Mouse (Mus musculus) bone marrow macrophage, adult 2 months (primary cell): Measurements from ENCODE around the gene Gramd1a. TPM values are rescaled to one million over a fixed set of nuclear protein-coding genes. Genes with fewer than 3 reads are reported as not detected.
A peak's percentile ranks its signal among the peaks of the same experiment; 100 is the strongest.

Experiments
- H3K27ac ChIP-seq: 2 replicates; pipeline ENCODE4 v1.5.1; 2012; ENCODE audit warnings: low read depth, low read length; ENCODE audit not compliant: insufficient read depth
- H3K4me1 ChIP-seq: 2 replicates; pipeline ENCODE4 v1.6.1; 2012; ENCODE audit warnings: low read length; ENCODE audit not compliant: control insufficient read depth, insufficient read depth
- H3K4me3 ChIP-seq: 2 replicates; pipeline ENCODE4 v1.5.1; 2012; ENCODE audit warnings: mild to moderate bottlenecking, low read length, moderate library complexity; ENCODE audit not compliant: insufficient read depth
- CTCF ChIP-seq: IDR thresholded peaks from 2 replicates; pipeline ENCODE4 v1.5.1; 2012; ENCODE audit warnings: low read depth, mild to moderate bottlenecking, low read length, moderate library complexity
- POLR2A ChIP-seq: IDR thresholded peaks from 2 replicates; pipeline ENCODE4 v1.6.1; 2012; ENCODE audit warnings: mild to moderate bottlenecking, low read depth, low read length, borderline replicate concordance
- polyA plus RNA-seq: library from polyadenylated mRNA; stranded (reverse); fragments of >200 nt; gene quantifications from 2 replicates; pipeline ENCODE4 v1.2.4, GENCODE M21; 2012; ENCODE audit not compliant: missing spikeins, insufficient read depth, insufficient read length

The Gramd1a gene
- polyA plus RNA-seq, 1 experiment, result 99.3 TPM

DNA sequence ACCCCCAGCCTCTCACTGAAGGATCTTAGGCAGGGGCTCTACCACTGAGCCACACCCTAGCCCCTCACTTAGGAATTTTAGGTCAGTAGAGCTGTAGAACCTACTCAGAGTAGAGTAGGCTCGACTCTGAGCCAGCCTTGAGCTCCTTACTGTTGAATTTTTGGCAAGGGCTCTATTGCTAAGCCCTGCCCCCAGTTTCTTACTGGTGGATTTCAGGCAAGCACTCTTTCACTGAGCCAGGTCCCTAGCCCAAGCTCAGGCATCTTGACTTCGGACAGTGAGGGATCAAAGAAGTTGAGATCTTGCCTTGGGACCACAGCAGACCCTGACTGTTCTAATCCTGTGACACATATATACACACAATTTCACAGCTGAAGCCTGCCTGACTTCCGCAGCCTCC lies 32.0 kb downstream of the Gramd1a start:
- TF ChIP-seq POLR2A, result no peak
- TF ChIP-seq CTCF, result no peak
- Histone ChIP-seq H3K4me1 (peaks cover 3% of the 10 kb centered on the region), H3K27ac (no peak overlapping the region), H3K4me3 (no peak overlapping the region)

GRCm38 (mm10) chr7:31122641-31123631 lies 32.8 kb downstream of the Gramd1a start:
- H3K4me1 ChIP-seq, result peaks cover 3% of the 10 kb centered on the region

GRCm38 (mm10) chr7:31119556-31119955 lies 36.1 kb downstream of the Gramd1a start:
- Histone ChIP-seq H3K27ac (no peak overlapping the region), H3K4me3 (no peak overlapping the region), H3K4me1 (no peaks in the 10 kb centered on the region)
- no peak for TF ChIP-seq CTCF
- TF ChIP-seq POLR2A, result no peak

More at GRCm38 (mm10) chr7:31122641-31123631, 32.8 kb downstream of the Gramd1a start:
- TF ChIP-seq CTCF, result no peak
- TF ChIP-seq POLR2A, result no peak
- H3K4me3 ChIP-seq, result no peak overlapping the region
- no peak overlapping the region for H3K27ac ChIP-seq

DNA sequence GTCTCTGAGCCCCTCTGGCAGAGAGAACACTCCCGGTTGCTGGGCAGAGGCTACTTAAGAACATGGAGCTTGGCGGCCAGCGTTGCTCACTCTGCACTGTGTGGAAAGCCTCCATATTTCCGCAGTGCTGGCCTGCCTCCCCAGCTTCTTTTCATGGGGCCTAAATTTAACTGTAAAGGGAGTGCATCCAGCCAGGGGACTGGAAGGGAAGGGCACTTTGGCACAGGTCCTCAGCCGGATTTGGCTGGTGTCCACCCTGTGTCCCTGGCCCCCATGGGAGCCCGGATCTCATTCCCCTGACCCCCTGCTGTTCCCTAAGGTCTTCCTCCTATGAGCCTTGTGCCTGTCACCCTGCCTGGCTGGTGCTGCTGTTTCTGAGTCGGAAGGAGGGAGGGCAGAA lies 37.2 kb downstream of the Gramd1a start:
- no peak overlapping the region for H3K4me3 ChIP-seq
- no peak overlapping the region for H3K27ac ChIP-seq
- no peaks in the 10 kb centered on the region for H3K4me1 ChIP-seq
- no peak for TF ChIP-seq POLR2A
- no peak for TF ChIP-seq CTCF

DNA sequence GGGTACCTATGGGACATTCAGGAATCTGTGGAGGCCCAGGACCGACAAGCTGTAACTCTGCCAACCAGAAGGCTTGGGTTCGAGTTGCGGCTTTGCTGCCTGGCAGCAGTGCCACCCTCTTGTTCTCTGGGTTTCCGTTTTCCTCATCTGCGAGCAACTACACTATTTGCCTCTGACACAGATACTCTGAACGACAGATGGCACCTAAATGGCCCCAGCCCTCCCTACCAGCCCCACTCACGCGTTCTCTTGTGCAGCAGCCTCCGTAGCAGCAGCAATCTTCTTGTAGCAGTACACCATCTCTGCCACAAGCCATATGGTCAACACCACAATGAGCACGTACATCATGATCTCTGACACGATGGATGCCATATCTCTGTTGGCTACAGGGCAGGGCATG lies 38.2 kb downstream of the Gramd1a start:
- H3K4me1 ChIP-seq, result no peaks in the 10 kb centered on the region
- H3K27ac ChIP-seq, result no peak overlapping the region
- TF ChIP-seq CTCF, result no peak
- no peak for TF ChIP-seq POLR2A
- H3K4me3 ChIP-seq, result no peak overlapping the region

- TF ChIP-seq CTCF (no peak), POLR2A (no peak)
- no peak overlapping the region for H3K27ac ChIP-seq
- no peak overlapping the region for H3K4me3 ChIP-seq
- peaks cover 3% of the 10 kb centered on the region for H3K4me1 ChIP-seq
Measured at GRCm38 (mm10) chr7:31116721-31117145, 39.0 kb downstream of the Gramd1a start.

DNA sequence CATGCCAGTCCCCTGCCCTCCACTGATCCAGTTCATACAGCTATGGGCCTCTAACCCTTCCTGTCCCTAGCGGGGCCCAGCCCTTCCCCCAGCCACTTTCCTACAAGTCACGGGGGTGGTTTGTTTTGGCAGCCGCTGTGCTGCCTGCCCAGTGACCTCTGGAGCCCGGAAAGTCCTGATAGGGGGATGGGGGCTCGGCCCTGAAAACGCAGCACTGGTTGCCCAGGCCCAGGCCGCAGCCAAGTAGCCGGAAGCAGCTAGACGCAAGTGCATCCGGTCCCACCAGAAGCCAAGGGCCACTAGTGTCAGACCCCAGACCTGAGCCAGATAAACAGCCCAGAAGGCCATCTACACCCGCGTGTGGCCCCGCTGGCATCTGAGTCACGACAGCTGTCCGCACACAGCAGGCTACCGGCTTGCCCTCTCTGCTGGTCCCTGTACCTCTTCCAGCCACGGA lies 40.1 kb downstream of the Gramd1a start:
- H3K4me3 ChIP-seq, result no peak overlapping the region
- peak overlapping the region; percentile 45 for H3K27ac ChIP-seq
- H3K4me1 ChIP-seq, result peaks cover 13% of the 10 kb centered on the region
- TF ChIP-seq POLR2A, result no peak
- TF ChIP-seq CTCF, result no peak

- no peak for TF ChIP-seq CTCF
- no peak for TF ChIP-seq POLR2A
- Histone ChIP-seq H3K27ac (peak within 1 kb of the TSS; percentile 45), H3K4me3 (no peak within 1 kb of the TSS), H3K4me1 (peaks cover 16% of the 10 kb centered on the region)
Measured at GRCm38 (mm10) chr7:31115182-31115581, 40.5 kb downstream of the Gramd1a start, which contains the start of gene Hpn. Hpn (minus strand) TSS chr7:31115290.

GRCm38 (mm10) chr7:31114646-31115045 lies 41.0 kb downstream of the Gramd1a start:
- no peak for TF ChIP-seq CTCF
- TF ChIP-seq POLR2A, result no peak
- Histone ChIP-seq H3K27ac (no peak overlapping the region), H3K4me1 (peaks cover 22% of the 10 kb centered on the region), H3K4me3 (no peak overlapping the region)

GRCm38 (mm10) chr7:31113800-31114199 lies 41.9 kb downstream of the Gramd1a start:
- peaks cover 22% of the 10 kb centered on the region for H3K4me1 ChIP-seq
- H3K27ac ChIP-seq, result no peak overlapping the region
- H3K4me3 ChIP-seq, result no peak overlapping the region
- TF ChIP-seq POLR2A (no peak), CTCF (no peak)

- Histone ChIP-seq H3K27ac (no peak overlapping the region), H3K4me3 (no peak overlapping the region), H3K4me1 (peaks cover 22% of the 10 kb centered on the region)
- TF ChIP-seq CTCF, result no peak
- no peak for TF ChIP-seq POLR2A
Measured at GRCm38 (mm10) chr7:31112036-31112435, 43.7 kb downstream of the Gramd1a start.
